Mouse (Mus musculus) spleen, postnatal 10 days (tissue): Measurements from ENCODE around the gene Gm10638.

Experiments
- DNase-seq, 2 experiments: peaks; one replicate each; pipeline ENCODE4 v3.0.0; 2021 to 2022; ENCODE audit warnings: low spot score in 2 of 2

Gene Gm10638

DNA sequence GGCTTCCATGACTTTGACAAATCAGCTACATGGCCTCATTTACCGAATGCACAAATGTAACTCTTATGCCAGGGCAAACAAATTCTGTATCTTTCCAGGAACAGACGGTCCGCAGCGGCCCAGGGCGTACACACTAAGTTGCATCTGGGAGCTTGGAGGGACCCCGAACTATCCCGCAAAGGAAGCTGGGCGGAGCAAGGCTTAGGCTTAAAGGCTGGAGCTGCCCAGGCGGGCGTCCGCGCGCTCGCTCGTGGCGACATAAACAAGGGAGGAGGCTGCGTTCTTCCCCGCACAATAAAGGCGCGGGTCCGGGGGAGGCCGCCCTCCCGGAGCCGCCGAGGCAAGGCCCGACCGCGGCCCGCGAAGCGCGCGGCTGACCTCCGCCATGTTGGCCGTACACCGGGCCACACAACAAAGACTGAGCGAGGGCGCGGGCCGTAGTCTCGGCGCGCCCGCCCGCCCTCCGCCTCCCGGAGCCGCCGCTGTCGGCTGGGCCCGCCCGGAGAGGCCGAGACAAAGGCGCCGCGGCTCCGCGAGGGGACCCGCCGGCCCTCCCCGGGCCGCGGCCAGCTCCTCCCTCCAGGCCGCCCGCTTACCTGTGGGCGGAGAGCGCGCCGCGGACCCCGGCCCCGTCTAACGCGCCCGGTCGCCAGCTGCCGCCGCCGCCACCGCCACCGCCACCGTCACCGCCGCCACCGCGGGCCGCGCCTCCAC lies at the start of gene Gm10638, which contains the start of gene Siah1a:
Gene Gm10638 (plus strand): TSS at position 479 of the 714 bp plus-strand sequence.
Gene Siah1a (minus strand): TSS at position 714 of the 714 bp plus-strand sequence.
- DNase-seq = peak; percentile 71 to 81

DNA sequence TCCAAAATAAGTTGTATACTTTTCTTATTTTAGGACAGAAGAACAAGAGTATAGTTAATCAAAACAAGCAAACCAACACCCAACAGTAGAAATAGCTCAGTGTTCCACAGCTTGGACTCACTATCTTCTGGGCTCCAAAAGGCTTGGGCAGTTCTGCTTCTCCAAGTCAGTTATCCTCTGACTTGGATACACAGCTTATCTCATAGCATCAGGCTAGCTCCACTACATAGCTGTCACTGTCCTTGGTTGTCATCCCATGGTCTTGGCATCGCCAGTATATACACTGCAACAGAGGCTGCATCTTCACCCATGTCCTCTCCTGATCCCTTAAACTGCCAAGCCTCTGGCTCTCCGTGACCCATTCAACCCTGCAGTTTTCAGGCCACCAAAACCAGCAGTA lies 49.8 kb upstream of the Gm10638 start:
- no peak for DNase-seq

DNA sequence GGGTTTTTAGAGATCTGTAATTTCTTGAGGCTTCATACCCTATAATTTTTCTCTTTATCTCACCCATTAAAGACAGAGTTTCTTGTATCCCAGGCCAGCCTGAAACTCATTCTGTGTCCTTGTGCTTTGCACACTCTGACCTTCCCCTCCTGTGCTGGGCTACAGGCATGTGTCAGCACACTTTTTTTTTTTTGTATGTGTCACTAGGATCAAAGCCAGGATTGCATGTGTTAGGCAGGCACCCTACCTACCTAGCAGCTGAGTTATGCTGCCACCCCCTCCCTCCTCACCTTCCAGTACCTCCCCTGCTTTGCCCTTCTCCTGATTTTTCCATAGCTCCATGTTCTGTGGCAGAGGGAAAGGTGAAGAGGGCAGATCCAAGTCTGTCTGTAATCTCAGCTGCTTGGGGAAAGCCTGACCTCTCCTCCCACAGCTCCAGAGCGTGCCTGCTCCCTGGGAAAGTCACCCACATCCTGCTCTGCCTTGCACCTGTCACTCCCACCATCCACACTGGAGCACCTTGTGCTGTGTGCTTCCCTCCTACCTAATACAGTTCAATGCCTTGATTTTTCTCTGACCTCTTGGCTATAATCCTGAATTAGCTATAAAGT lies 46.6 kb upstream of the Gm10638 start:
- DNase-seq = no peak

DNA sequence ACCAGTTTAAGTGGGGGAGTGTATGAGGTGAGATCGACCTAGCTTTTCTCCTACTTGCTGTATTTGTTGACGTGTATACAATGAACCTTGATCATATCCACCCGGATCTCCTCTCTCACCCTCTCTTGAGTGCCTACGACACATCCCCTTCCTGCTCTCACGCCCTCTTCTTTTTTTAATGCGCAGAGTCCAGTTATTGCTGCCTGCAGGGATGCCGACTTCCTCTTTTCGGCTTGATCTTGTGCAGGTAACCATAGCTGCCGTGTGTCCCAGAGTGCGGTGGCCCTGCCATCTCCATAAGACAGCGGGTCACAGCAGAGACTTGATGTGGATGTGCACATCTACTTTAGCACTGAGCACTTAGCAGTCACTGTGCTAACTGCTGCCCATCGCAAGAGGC lies 46.0 kb upstream of the Gm10638 start:
- DNase-seq = no peak

DNA sequence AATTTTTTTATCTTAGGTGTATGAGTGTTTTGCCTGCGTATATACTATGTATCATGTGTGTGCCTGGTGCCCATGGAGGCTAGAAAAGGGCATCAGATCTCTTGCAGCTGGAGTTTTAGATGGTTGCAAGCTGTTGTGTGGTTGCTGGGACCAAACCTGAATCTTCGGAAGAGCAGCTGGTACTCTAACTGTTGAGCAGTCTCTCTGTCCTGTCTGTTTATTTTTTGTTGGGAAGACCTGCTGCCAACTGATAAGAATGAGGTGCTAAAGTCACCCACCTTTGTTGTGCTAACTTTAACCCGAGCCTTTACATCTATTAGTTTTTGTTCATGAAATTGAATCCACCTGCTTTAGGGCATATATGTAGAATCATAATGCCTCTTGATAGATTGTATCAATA lies 43.0 kb upstream of the Gm10638 start:
- no peak for DNase-seq

DNA sequence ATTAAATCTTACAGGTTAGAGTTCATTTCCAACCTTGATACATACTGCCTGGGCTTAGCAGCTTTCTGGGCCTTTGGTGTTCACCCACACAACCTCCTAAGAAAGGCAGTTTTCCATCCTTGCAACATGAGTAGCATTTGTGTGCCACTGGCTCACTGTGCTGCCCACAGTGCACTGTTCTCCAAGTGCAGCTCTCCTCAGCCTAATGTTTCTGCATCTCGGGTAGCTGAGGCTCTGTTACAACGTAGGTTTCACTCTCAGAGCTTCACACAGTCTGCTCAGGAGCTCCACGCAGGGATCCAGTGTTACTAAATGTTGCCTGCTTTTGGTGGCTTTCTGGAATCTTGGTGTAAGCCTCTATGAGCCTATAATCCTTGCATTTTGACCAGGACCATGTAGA lies 40.2 kb upstream of the Gm10638 start:
- DNase-seq = no peak

DNA sequence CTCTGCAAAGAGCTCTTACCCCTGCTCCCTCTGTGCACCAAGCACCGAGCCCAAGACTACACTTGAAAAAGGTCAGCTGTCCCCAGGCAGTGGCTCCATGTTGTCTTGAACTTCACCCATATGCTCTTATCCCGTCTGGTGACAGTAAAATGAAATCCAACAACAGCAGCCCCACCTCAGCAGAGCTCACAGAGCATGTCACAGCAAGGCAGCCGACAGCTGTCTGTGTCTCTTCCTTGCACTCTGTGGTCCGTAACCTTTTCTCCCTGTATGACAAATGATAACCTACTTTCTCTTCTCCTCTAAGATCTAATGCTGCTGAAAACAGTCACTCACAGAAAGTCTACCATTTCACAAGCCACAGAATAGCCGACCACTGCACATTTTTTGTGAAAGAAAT lies 38.7 kb upstream of the Gm10638 start:
- no peak for DNase-seq

DNA sequence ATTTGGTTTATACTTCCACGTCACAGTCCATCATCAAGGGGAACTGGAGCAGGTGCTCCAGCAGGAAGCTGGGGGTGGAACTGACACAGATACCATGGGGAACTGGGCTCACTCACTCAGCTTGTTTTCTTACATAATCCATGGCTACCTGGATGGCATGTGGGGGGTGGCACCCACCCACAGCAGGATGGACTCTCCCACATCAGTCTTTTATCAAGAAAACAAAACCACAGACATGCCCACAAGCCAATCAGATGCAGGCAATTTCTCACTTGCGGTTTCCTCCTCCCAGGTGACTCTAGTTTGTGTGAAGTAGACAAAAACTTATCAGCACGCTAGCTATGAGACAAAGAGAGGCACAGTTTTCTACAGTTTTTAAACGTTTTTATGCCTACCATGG lies 37.6 kb upstream of the Gm10638 start:
- DNase-seq = peak in 1 of 2 experiments; percentile 44

DNA sequence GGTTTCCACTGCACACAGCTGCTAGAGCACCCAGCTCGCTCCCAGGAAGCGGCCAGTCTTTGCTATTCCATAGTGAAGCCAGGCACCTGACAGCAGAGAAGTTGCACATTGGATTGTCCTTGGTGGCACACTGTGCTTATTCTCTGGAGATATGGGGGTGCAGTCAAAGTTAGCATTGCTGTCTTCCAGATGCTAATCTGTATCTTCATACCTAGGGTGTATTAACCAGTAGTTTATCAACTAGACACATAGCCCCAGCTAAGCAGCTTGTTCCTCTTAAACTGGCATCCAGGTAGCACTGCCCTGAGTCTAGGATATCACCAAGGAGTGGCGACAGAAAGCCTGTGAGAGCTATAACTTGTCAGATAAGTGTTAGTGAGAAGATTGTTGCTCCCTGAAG lies 32.9 kb upstream of the Gm10638 start:
- DNase-seq = no peak

DNA sequence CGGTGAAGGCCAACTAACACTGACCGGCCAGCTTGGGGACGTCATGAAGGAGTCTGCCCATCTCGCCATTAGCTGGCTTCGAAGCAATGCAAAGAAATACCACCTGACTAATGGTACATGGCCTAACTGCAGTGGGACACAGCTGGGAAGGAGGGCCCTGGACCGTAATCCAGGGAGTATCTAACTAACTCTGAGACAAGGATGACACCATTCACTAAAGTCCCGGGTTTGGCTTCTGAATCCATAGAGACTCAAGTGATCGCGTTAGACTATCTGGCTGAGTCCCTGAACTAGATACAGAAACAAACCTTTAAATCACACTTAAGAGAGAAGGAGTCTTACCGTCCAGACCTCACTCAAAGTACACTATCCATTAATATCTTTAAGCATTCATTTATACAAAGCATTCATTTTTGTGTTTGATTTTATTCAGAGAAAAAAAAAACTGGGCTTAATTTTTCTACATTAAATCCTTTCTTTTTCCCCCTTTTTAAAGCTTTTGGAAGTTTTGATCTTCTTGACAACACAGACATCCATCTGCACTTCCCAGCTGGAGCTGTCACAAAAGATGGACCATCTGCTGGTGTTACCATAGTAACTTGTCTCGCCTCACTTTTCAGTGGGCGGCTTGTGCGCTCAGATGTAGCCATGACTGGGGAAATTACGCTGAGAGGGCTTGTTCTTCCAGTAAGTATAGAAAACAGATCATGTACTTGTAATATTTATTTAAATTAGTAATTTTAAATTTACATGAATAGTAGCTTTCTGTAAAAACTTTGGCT lies 31.9 kb upstream of the Gm10638 start:
- no peak for DNase-seq

DNA sequence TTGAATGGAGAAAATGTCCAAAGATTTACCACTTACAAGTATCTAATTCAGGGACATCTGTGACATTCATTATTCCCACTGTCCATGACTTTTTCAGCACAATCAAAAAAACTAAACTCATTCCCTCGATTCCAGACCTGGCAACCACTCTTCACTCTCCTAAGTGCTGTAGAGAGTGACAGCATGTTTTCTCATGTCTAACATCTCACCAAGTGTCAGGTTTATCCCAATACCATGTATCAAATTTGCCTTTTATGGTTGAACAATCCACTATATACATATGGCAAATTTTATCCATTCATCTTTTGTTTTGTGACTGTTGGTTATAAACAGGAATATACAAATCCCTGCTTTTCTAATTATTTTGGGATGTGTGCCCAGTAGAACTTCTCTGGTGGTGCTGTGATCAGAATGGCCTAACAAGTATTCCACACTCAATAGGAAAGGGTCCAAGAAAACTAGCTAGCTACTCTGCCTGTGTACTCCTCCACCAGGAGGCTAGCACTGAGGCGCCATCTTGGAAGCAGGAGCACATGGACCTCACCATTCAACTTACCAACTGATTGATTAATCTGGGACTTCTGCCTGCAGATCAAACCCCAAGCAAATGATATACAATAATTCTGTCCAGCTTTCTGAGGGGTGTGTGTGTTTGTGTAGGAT lies 27.0 kb upstream of the Gm10638 start:
- no peak for DNase-seq

DNA sequence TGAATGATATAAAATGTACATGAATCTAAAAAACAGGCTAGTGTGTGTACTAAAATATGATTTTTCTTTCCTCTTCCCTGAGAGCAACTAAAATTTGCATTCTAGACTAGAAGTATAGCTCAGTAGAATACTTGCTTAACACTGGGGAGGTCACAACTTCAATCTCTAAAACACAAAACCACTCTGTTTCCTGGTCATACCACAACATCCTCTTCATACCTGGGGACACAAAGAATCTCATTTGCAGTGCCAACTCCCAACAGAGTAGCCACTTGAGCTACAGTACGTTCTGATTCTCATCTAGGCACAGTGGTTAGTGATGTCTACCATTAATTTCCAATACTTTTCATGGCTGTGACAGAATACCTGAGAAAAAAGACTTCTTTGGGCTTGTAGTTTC lies 26.1 kb upstream of the Gm10638 start:
- no peak for DNase-seq

DNA sequence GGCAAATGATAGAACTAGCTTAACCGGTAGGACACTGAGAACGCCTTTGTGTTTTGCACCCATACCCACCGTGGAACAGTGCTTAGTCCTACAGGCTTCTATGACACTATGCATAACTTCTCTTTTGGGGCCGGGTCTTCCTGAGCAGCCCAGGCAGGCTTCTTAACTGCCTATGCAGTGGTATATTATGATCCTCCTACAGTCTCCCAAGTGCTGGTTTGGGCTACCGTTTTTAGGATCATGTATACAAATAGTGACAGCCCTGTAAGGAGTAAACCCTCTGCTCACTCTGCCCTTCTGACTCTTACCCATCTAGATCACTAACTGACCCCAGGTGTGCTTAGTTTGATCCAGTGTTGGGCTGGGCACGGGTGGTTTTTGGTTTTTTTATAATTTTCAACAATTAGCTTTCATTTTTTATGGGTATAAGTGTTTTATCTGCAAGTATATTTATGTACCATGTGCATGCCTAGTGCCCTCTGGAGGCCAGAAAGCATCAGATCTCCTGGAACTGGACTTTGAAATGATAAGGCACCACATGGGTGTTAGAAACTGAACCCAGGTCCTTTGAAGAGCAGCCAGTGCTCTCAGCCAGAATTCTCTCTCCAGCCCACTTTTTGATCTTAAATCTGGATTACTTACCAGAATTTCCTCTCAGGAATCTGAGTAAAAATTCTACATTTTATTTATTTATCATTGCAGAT lies 24.6 kb upstream of the Gm10638 start:
- DNase-seq = no peak

DNA sequence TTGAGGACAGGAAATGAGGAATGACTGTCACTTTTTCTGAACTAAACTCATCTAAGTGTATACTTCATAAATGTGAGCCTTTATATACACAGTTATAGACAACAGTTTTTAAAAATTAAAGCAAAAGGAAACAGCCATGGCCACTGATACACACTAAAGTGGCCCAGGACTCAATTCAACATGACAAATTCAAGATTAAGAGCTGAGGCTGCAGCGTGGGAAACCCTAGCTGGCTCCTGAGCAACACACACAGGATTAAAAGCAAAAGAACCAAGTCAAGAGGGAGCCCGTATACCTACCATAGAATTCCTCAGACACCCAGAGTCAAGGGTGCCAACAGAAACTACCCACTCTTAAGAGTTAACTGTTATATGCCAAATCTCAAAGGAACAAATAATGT lies 24.0 kb upstream of the Gm10638 start:
- no peak for DNase-seq

DNA sequence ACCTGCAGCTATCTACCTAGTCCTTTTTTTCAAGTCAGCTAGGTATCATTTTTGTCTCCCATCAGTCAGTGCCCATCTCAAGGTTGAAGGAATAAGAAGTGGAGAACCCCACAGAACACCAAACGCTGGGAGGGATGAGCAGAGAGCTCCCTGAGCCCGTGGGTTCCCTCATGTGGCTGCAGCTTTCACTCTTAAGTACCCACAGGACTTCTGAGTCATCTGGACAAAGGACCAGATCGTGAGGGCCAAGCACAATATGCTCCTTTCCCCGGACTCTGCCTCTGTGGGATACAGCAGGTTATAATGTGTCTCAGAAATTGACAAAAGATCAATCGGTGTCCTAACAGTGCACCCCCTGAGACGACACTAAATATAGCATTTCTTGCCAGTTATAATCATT lies 18.5 kb upstream of the Gm10638 start:
- DNase-seq = no peak

DNA sequence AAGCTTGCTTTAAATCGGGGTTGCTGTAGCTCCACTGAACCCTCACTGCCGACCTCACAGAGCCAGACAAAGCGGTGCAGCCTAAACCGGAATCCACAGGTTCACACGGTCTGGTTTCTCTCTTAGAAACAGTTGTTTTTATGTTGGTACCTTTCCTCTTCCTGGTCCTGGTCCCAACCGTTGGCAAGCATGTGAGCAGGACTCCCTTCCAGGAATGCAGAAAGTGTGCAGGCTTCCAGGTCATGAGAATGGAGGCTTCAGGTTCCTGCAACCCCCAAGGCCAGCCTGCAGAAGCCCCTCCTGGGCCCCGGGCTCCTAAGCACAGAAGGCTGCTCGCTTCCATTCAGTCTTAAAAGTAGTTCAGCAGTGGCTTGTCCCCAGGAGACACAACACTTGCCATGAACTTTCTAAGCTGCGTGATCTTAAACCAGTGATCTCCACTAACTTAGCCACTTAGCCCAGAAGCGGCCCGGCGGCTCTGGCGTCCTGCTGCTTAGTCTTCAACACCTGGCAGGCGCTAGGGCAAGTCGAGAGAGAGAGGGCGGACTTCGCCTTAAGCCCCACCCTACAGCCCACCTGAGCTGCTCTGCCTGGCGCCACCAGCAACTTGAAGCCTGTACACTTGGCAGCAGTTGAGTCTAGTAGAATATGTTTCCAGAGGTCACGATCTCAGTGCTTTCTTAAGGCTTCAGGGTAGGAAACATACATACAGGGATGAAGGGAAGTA lies 17.1 kb upstream of the Gm10638 start:
- no peak for DNase-seq

DNA sequence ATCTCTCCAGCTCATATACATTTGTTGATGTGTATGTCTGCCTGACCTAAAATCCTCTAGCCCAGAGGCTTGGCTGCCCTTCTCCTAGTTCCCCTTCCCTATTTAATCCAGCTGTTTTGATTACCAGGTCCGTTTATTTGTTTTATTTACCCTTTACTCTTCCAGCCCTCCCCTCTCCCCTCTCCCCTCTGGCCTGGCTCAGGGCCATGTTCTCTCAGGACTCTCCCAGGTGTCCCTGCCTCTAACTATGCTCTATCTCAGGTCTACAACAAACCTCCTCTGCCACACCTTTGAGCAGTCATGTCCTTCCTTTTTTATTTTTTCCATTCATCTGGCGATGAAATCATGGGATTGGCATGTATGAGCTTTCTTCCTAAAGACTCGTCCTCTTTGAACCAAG lies 15.2 kb upstream of the Gm10638 start:
- DNase-seq = no peak

DNA sequence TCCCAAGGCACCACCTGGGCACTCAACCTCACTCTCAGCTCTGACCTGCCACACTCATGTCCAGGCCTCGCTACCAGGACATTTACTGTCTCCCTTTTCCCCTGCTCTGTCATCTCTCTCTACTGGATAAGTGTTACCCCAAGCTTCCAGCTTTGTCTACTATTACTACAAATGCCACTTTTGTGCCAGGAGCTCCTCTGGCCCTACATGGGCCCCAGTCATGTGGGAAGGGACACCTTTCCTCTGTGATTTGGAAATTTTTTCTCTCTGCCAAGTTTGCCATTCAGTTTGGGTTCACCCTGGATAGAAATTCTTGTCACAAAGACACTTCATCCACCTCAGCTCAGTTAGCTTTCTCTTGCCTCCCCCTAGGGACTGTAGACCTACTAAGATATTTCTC lies 14.6 kb upstream of the Gm10638 start:
- no peak for DNase-seq

DNA sequence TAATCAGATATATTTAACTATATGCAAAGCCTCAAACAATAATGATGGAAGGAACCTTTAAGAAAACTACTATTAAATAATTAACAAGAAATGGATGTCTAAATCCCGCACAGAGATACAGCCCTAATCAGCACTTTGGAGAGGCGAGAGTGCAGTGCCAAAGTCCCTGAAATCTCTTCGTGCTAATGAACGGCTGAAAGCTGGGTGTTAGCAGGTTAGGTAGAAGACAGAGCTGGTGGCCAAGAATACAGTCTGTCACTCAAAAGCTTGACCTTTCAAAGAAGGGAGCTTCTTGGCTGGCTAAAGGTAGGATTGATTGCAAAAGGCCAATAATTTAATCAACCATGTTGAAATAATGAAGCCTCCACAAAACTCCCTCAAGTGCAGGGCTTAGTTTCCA lies 11.3 kb upstream of the Gm10638 start:
- DNase-seq = no peak

DNA sequence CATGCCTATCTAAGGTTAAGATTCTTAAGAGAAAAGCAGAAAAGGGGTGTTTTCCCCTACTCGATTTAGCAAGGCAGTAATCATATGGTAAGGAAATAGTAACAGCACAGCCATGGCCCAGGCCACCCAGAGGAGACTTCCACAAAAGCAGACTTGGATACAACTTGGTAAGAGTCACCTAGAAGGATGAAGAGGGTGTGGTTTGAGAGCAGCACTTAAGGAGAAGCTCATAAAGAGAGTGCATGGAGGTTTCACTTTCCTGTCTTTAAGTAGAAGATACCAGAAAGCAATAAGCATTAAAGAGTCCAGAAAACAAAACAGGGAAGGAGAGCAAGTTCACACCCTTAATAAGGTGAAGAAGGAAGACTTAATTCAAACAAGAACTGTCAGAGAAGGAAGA lies 10.5 kb upstream of the Gm10638 start:
- no peak for DNase-seq
